Mouse (Mus musculus): ENCODE results near the gene Myt1.

DNA sequence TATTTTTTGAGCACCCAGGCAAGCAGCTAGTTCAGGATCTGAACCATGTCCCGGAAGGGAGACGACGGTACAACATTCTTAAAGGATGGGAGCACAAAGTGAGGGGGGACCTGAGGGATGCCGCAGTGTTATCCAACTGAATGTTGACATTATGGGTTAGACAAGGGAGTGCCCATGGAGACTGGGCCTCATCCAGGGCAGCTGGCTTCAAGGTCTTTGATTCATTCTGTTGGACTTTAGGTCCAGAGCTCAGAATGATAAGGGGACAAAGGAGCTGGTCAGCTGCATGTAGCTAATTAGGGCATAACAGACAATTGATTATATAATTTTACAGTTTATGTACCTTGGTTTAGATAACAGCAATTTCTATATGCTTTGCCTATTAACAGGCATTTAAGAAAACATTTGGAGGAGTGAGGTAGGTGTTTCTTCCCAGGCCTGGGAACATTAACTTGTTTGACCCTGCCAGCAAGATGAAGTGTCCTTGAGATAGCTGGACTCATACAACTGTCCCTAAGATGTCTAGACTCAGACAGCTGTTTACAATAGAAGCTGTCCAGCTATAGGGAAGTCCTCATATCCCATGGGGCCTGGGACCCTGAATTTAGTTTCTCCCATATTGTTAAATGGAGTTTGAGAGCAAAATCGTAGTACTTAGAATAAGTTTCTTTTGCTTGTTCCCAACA is 82.7 kb downstream of the Myt1 start:
- TF ChIP-seq CTCF (IDR thresholded peaks at IDR 0.05; ENCODE audit: borderline replicate concordance, control insufficient read depth, extremely low read depth, insufficient read depth, low read length, poor library complexity) (no peak), POLR2A (IDR thresholded peaks at IDR 0.05; ENCODE audit: control insufficient read depth, extremely low read depth, insufficient read depth, low read length, poor library complexity) (no peak)
